ENCODE assay signal across 11 mouse cellular contexts in genomic region chr7:109561466-109562153, GRCm38 (mm10). TPM values are rescaled to one million over a fixed set of nuclear protein-coding genes. Genes with fewer than 3 reads are reported as not detected.
A peak's percentile ranks its signal among the peaks of the same experiment; 100 is the strongest.
DNase-seq lines count a peak whose midpoint lies in the region; ATAC-seq and TF ChIP-seq lines count a peak whose summit lies in the region.
"Had no signal": no experiment of that assay in that cellular context is flagged by ENCODE, and none has a peak within 500 bp of the region (broad histone marks: within the 10 kb centered on the region; RNA-seq: fewer than 3 reads in every experiment).

No protein-coding gene starts in this region.

- TF ChIP-seq CTCF in liver, adult 2 months (IDR thresholded peaks at IDR 0.05; ENCODE audit: low read depth, low read length): no peak

- no peak overlapping the region for H3K4me2 ChIP-seq in liver, embryonic 12.5 days

- H3K36me3 ChIP-seq in liver, adult 2 months (ENCODE audit: control insufficient read depth, insufficient read depth, low read length): 0 out of 2 replicates have a peak, but pooled peaks cover 2% of the 10 kb centered on the region
- H3K36me3 ChIP-seq in liver, embryonic 12.5 days: peaks cover 17% of the 10 kb centered on the region; the same call in 1 of the 2 replicates

- no peaks in the 10 kb centered on the region for H3K9me3 ChIP-seq in liver, embryonic 12.5 days (replicated peaks)

- no peak overlapping the region for H3K4me3 ChIP-seq in liver, adult 2 months (ENCODE audit: insufficient read depth, low read depth, low read length)
- no peak overlapping the region for H3K4me3 ChIP-seq in liver, embryonic 12.5 days

- H3K4me1 ChIP-seq in liver, adult 2 months (ENCODE audit: control insufficient read depth, insufficient read depth, low read length): peaks cover 44% of the 10 kb centered on the region
- peaks cover 24% of the 10 kb centered on the region for H3K4me1 ChIP-seq in liver, embryonic 12.5 days

- ATAC-seq in liver, embryonic 12.5 days: no peak

- no peak overlapping the region for H3K9ac ChIP-seq in liver, adult 2 months (ENCODE audit: low read depth, low read length)
- no peak overlapping the region for H3K9ac ChIP-seq in liver, embryonic 12.5 days
- H3K9ac ChIP-seq: liver, embryonic 14.5 days had no signal

- H3K27ac ChIP-seq in liver, adult 2 months (replicated peaks; ENCODE audit: insufficient read depth, low read depth, low read length): no peak overlapping the region
- no peak overlapping the region for H3K27ac ChIP-seq in liver, embryonic 12.5 days
- H3K27ac ChIP-seq: liver, embryonic 14.5 days had no signal

- TF ChIP-seq POLR2A in liver, adult 2 months (IDR thresholded peaks at IDR 0.05; ENCODE audit: extremely low read depth, insufficient read depth, low read length): no peak

- peak; percentile 38 for DNase-seq in adrenal gland, adult 2 months
- no peak for DNase-seq in adrenal gland, adult 18-20 months (ENCODE audit: low spot score in 2 of 2)
- DNase-seq in liver, adult 2 months (ENCODE audit: extremely low read depth, low read depth, low spot score): peak; percentile 98
- DNase-seq in fat pad, adult 2 months (ENCODE audit: extremely low read depth, low read depth, low spot score): peak; percentile 90
- DNase-seq in lung, postnatal 10 days: peak; percentile 83
- no peak for DNase-seq in ovary, postnatal 36 days (ENCODE audit: low spot score)
- DNase-seq in cerebellum, postnatal 4 days (ENCODE audit: low spot score in 2 of 2): no peak
- DNase-seq: cerebellum, adult 2 months; spleen, adult 18-20 months had no signal

- peaks cover 19% of the 10 kb centered on the region; the same call in 1 of the 2 replicates for H3K79me2 ChIP-seq in liver, adult 2 months (ENCODE audit: control insufficient read depth, insufficient read depth, low read length)

- H3K27me3 ChIP-seq in liver, adult 2 months (ENCODE audit: control insufficient read depth, insufficient read depth, low read length): no peaks in the 10 kb centered on the region
- no peaks in the 10 kb centered on the region for H3K27me3 ChIP-seq in liver, embryonic 12.5 days (replicated peaks)

- 16% methylated on average over 8 of the region's 8 CpGs for WGBS in liver, adult 2 months
- 49% methylated on average over 8 of the region's 8 CpGs for WGBS in liver, embryonic 12.5 days (ENCODE audit: insufficient replicate concordance)

RNA-seq across cellular contexts. Expression of gene Rpl27a, which starts 42.7 kb away (rescaled TPM):
- total RNA-seq in adrenal gland, adult 2 months (2021): 100 to 1,000 TPM; 240 to 258 TPM
- 245 and 268 TPM in 2 replicates for polyA plus RNA-seq in adrenal gland, adult 2 months (2012; rRNA removed)
- 100 to 1,000 TPM; 204 to 208 TPM for total RNA-seq in adrenal gland, adult 18-20 months (2021)
- 318 and 380 TPM in 2 replicates for total RNA-seq in liver, adult 2 months (2014; rRNA removed)
- polyA plus RNA-seq in liver, adult 2 months (2012; rRNA removed): 251 and 255 TPM in 2 replicates
- 122 and 125 TPM in 2 replicates for polyA plus RNA-seq in liver, embryonic 12.5 days (2016; fragmentation: Nextera tagmentation; extraction: Ambion mirVana)

RNA-seq across cellular contexts. Expression of gene Trim66, which starts 53.7 kb away (rescaled TPM):
- under 1 TPM; 0.23 to 0.24 TPM for total RNA-seq in adrenal gland, adult 2 months (2021)
- polyA plus RNA-seq in adrenal gland, adult 2 months (2012; rRNA removed): 0.17 and 0.21 TPM in 2 replicates
- total RNA-seq in adrenal gland, adult 18-20 months (2021): under 1 TPM; 0.19 to 0.30 TPM
- under 0.01 and 0.07 TPM in 2 replicates for total RNA-seq in liver, adult 2 months (2014; rRNA removed)
- polyA plus RNA-seq in liver, adult 2 months (2012; rRNA removed): 0.04 and 0.06 TPM in 2 replicates
- 0.04 TPM in 1 of 2 replicates, not detected in the other for polyA plus RNA-seq in liver, embryonic 12.5 days (2016; fragmentation: Nextera tagmentation; extraction: Ambion mirVana)

Comparison
In these comparisons a context has a peak if more than half of its experiments do, and no peak if none do; other contexts are left out.
1. DNase-seq: peak in adrenal gland, adult 2 months (single experiment), liver, adult 2 months (single experiment), fat pad, adult 2 months (single experiment) and lung, postnatal 10 days (single experiment); none in adrenal gland, adult 18-20 months (0 of 2), ovary, postnatal 36 days (single experiment) and cerebellum, postnatal 4 days (0 of 2).